Mouse (Mus musculus): ENCODE data around the gene Cenpv. TPM values are rescaled to one million over a fixed set of nuclear protein-coding genes. Genes with fewer than 3 reads are reported as not detected.
A peak's percentile ranks its signal among the peaks of the same experiment; 100 is the strongest.

The Cenpv gene
- total and polyA plus RNA-seq, 3 experiments, result 149 to 2,878 (median 178) TPM

DNA sequence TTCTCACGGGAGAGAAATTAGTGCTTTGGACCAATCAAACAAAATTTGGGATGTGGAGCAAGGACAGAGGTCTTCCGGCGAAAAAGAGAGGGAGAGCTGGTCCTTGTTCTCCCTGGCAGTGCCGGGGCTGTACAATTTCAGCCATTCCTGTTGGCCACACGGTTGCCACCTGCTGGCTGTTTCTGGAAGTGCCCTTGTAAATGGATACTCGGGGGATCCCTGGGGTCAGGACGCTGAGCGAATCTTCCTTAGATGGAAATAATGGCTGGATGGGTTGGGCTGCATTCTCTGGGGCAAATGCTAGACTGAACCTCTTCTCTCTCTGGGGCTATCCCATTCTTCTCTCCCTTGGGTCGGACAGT lies 36.2 kb upstream of the Cenpv start:
- peak overlapping the region; percentile 67 for H3K9ac ChIP-seq (ENCODE audit: control insufficient read depth, low read depth, low read length, poor library complexity, severe bottlenecking)
- peaks cover 0 to 11% of the 10 kb centered on the region in 2 experiments; a peak in 2 of 4 replicates for H3K36me3 ChIP-seq (ENCODE audit: control insufficient read depth in 1 of 2, insufficient read depth in 2 of 2, low read length in 2 of 2)
- H3K9me3 ChIP-seq (replicated peaks; ENCODE audit: insufficient read depth, low read length), result no peaks in the 10 kb centered on the region
- H3K27me3 ChIP-seq (ENCODE audit: control insufficient read depth in 1 of 2, insufficient read depth in 2 of 2, low read length in 2 of 2), result no peaks in the 10 kb centered on the region
- peak; percentile 92 for DNase-seq (ENCODE audit: low read depth, low spot score)
- H3K27ac ChIP-seq (ENCODE audit: control insufficient read depth, low read depth, low read length), result peak overlapping the region; percentile 90
- TF ChIP-seq RAD21 (IDR thresholded peaks at IDR 0.05; ENCODE audit: low read depth, low read length) (peak; percentile 62), CHD1 (IDR thresholded peaks at IDR 0.05; ENCODE audit: low read depth, low read length) (no peak), UBTF (IDR thresholded peaks at IDR 0.05; ENCODE audit: borderline replicate concordance, insufficient read depth, low read depth, low read length) (no peak), E2F4 (IDR thresholded peaks at IDR 0.05; ENCODE audit: borderline replicate concordance, low read depth, low read length) (no peak), TAL1 (IDR thresholded peaks at IDR 0.05; ENCODE audit: low read length) (no peak), ELF1 (IDR thresholded peaks at IDR 0.05; ENCODE audit: low read depth, low read length) (no peak), MAX (IDR thresholded peaks at IDR 0.05; ENCODE audit: low read length) (peak; percentile 46; the same call in 1 of the 2 replicates), TCF12 (IDR thresholded peaks at IDR 0.05; ENCODE audit: low read depth, low read length) (peak; percentile 33; the same call in 1 of the 2 replicates), ZC3H11A (IDR thresholded peaks at IDR 0.05; ENCODE audit: low read depth, low read length) (peak; percentile 58), NELFE (IDR thresholded peaks at IDR 0.05; ENCODE audit: low read depth, low read length) (peak; percentile 40), GABPA (IDR thresholded peaks at IDR 0.05; ENCODE audit: low read depth, low read length) (no peak), ZNF384 (IDR thresholded peaks at IDR 0.05; ENCODE audit: low read depth, low read length) (peak; percentile 59; the same call in 1 of the 2 replicates), HCFC1 (IDR thresholded peaks at IDR 0.05; ENCODE audit: low read depth, low read length) (peak; percentile 49), ETS1 (IDR thresholded peaks at IDR 0.05; ENCODE audit: low read depth, low read length) (no peak), EP300 (IDR thresholded peaks at IDR 0.05; ENCODE audit: low read depth in 1 of 2, low read length in 2 of 2) (no peak), CHD2 (IDR thresholded peaks at IDR 0.05; ENCODE audit: low read length) (no peak), GATA1 (IDR thresholded peaks at IDR 0.05; ENCODE audit: low read depth, low read length) (no peak), USF1 (IDR thresholded peaks at IDR 0.05; ENCODE audit: low read depth, low read length) (no peak), NRF1 (IDR thresholded peaks at IDR 0.05; ENCODE audit: insufficient read depth, low read depth, low read length, poor library complexity, severe bottlenecking) (no peak), CTCF (IDR thresholded peaks at IDR 0.05 in 2 of 3, conservative IDR thresholded peaks at IDR 0.05 in 1 of 3; ENCODE audit: control insufficient read depth in 1 of 3, insufficient read depth in 1 of 3, low read depth in 2 of 3, low read length in 3 of 3, poor library complexity in 1 of 3, severe bottlenecking in 1 of 3) (peak; percentile 93 to 96 (median 95)), MXI1 (IDR thresholded peaks at IDR 0.05; ENCODE audit: low read depth, low read length) (peak; percentile 42; the same call in 1 of the 2 replicates), MEF2A (IDR thresholded peaks at IDR 0.05; ENCODE audit: extremely low read depth, insufficient replicate concordance, low read depth, low read length, poor library complexity, severe bottlenecking) (no peak), JUND (IDR thresholded peaks at IDR 0.05; ENCODE audit: low read depth, low read length) (no peak), SMC3 (IDR thresholded peaks at IDR 0.05; ENCODE audit: low read depth, low read length) (peak; percentile 87), RCOR1 (IDR thresholded peaks at IDR 0.05; ENCODE audit: low read depth, low read length) (no peak)
- no peaks in the 10 kb centered on the region; the same call in 1 of the 2 replicates for H3K79me2 ChIP-seq (ENCODE audit: control insufficient read depth, insufficient read depth, low read length, poor library complexity)
- H3K4me3 ChIP-seq (ENCODE audit: control insufficient read depth in 1 of 2, insufficient read depth in 1 of 2, low read depth in 2 of 2, low read length in 2 of 2), result peak overlapping the region; percentile 71 to 84
- H3K4me1 ChIP-seq (ENCODE audit: control insufficient read depth in 1 of 2, insufficient read depth in 2 of 2, low read length in 2 of 2), result peaks cover 0 to 21% of the 10 kb centered on the region in 2 experiments; a peak in 3 of 4 replicates

All from MEL (cell line).